Mouse (Mus musculus) lung, postnatal 4 days (tissue): ENCODE measurements at regions not wholly inside any gene's neighbourhood (a gene's known extent, or its start where the extent isn't known, plus 50 kb on each side); places are given as distances from the start of the nearest gene placed in this dataset.
A peak's percentile ranks its signal among the peaks of the same experiment; 100 is the strongest.

Source experiments
- DNase-seq, 2 experiments: peaks; one replicate each; pipeline ENCODE4 v3.0.0; 2021

DNA sequence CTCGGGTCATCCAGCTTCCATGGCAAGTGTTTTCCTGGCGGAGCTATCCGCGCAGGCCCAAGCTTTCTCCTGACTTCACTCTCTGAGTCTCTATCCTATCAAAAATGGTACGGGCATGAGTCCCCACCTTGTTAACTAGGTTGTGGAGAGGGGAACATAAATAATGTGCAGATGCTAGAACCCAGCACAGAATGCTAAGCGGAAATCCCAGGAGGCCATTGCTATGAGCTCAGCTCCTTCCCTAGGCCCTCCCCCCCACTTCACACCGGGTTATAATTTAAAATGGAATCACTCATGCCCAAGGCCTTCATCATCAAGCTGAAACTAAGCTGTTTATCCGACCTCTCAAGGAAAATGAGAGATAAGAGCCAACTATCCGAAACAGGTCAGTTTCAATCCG is 60.4 kb upstream of the Cd83 start:
- no peak for DNase-seq

DNA sequence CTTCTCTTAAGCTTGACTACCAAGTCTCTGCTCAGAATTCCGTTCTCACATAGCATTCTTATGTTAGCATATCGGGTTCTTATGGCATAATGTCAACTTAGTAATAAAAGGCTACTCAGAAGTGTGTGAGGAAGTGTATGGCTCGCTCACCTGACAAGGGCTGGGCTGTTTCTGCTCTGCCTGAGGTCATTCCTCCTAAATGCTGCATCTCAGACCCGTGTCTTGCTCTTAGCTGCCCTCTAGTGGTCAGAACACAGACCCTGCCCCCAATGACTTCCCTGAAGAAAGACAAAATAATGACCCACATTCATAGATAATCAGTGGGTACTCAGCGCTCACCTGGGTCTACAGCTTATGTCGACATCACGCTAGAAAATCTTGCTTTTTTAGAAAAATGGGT is 58.9 kb upstream of the Cd83 start:
- DNase-seq: peak; percentile 36 to 74

DNA sequence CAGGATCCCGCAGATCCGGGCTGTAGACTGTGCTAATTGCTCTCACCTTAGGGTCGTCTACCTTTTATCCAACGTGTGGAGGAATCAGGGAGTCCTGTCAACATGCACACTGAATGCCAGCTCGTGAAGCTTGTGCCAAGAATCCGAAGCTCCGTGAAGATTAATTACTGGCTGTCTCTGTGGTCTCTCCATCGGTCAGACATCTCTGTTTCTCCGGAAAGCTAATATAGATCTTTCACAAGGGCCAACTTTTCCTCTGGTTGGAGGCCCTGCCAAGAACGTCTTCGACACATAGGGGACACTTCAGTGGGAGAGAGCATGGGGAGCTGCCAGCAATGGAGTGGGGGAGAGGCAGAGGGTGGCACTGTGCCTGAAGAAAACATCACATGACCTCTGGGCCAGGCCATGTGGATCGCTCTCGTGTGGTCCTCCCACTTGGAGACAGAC is 57.7 kb upstream of the Cd83 start:
- DNase-seq: peak; percentile 56 to 77

DNA sequence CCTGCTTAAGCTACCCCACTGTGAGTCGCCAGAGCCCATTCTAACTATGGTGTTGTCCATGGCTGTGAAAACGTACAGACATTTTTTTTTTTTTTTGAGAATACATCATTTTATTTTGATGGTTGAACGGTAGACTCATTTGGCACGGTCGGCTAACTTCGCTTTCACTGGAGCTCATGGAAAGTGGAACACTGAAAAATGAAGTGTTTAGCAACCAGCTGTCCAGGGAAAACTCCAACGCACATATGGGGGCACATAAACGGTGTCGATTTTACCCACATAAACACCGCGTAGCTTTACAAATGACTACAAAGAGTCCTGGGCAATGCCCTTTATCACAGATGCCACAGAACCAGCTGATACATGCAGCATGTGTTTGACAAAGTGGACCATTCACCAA is 55.0 kb upstream of the Cd83 start:
- DNase-seq: no peak

DNA sequence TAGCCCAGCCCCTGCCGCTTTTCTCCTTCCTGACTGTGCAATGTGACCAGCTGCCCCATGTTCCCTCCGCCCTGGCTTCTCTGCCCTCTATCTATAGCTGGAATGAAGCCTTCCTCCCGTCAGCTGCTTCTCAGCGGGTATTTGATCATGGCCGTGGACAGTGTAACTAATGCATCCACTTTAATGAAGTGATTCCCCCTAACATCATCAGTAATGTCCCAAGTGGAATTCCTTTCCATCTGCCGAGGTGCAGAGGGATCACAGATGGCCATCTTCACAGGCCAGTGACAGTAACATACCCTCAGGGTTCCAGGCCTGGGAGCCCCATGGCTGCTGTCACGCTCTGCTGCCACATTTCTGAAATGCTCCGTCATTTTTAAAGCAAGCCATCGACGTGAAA is 51.5 kb upstream of the Cd83 start:
- DNase-seq: peak; percentile 29 to 77

DNA sequence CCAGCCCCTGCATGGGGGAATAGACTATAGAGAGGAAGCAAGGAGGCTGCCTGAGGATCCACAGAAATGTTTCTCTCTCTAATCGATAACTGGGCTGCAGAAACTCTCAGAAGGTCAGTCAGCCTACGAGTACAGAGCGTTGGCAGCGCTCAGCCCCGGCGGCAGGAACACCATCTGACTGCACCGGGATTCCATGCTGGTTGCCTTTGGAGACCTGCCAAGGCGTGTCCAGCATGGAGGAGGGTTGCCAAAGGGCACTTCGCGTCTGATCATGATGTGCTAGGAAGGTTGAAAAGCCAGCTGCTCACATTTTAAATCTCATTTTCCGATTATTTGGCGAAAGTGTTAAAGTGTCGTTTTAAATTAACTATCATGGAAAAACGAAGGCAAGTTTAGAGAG is 49.9 kb upstream of the Cd83 start:
- DNase-seq: peak; percentile 53 to 73
